Mouse (Mus musculus): ENCODE data around the gene Klf11. TPM values are rescaled to one million over a fixed set of nuclear protein-coding genes. Genes with fewer than 3 reads are reported as not detected.
"Not testable (repeated sequence)": the region's sequence is repeated elsewhere in the genome, so short reads cannot be mapped to it uniquely, and the experiment has no call there.

Gene Klf11
- polyA plus RNA-seq, 1 experiment from 2014 or later = 16.0 TPM

DNA sequence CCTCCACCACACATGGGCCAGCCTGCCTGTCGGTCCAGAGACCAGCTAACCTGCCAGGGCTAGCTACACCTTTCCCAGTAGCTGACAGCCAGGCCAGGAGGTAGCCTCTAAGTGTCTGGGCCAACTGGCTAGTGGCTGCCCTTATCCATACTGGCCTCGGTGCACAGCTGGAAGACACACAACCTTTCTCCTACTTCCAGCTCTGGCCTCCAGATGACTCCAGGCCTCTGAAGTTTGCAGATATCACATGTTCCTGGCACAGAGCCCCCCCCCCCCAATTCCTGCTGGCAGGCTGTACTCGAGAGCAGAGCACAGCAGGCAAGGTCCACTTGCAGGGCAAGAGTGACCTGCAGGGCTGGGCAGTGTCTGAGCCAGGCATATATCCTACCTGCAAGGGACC lies 23.9 kb upstream of the Klf11 start:
- Histone ChIP-seq H3K36me3 (ENCODE audit: control insufficient read depth, insufficient read depth, low read length) (no peaks in the 10 kb centered on the region), H3K4me2 (ENCODE audit: low read depth) (no peak overlapping the region), H3K4me1 (ENCODE audit: control insufficient read depth, insufficient read depth, low read length) (peaks cover 5% of the 10 kb centered on the region; the same call in 1 of the 2 replicates), H3K27me3 (ENCODE audit: control insufficient read depth, insufficient read depth, low read length) (no peaks in the 10 kb centered on the region), H3K27ac (ENCODE audit: low read depth, low read length) (no peak overlapping the region), H3K9ac (ENCODE audit: low read length) (no peak overlapping the region), H3K4me3 (ENCODE audit: low read depth, low read length) (no peak overlapping the region), H3K9me3 (ENCODE audit: control insufficient read depth, low read length) (no peaks in the 10 kb centered on the region)
- no peak for DNase-seq (ENCODE audit: low spot score)
- WGBS = 63% methylated on average over 3 of the region's 3 CpGs
- ATAC-seq (ENCODE audit: insufficient read depth, low FRiP score, low TSS enrichment) = no peak

DNA sequence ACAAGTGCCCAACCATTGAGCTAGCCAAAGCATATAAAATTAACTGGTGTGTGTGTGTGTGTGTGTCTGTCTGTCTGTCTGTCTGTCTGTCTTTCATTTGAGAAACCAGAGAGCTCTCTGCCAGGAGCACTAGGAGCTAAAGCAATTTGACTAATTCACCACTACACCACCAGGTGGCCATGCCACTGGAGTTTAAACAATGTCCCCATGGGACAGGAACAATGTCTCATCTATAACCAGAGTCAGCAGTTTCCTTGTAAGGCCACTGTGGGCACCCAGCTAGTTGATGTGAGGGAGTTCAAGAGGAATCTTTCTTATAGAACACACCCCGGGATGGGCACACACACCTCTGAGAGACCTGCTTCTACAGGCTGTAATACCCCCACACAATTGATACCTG lies 20.9 kb upstream of the Klf11 start:
- no peak overlapping the region for H3K27ac ChIP-seq (ENCODE audit: low read depth, low read length)
- 86% methylated on average over 1 of the region's 1 CpGs for WGBS
- ATAC-seq (ENCODE audit: insufficient read depth, low FRiP score, low TSS enrichment) = no peak
- no peak for DNase-seq (ENCODE audit: low spot score)
- H3K36me3 ChIP-seq (ENCODE audit: control insufficient read depth, insufficient read depth, low read length) = no peaks in the 10 kb centered on the region
- no peak overlapping the region for H3K4me3 ChIP-seq (ENCODE audit: low read depth, low read length)
- H3K4me1 ChIP-seq (ENCODE audit: control insufficient read depth, insufficient read depth, low read length) = no peaks in the 10 kb centered on the region; the same call in 1 of the 2 replicates
- no peak overlapping the region for H3K9ac ChIP-seq (ENCODE audit: low read length)
- H3K9me3 ChIP-seq (ENCODE audit: control insufficient read depth, low read length) = no peaks in the 10 kb centered on the region
- no peaks in the 10 kb centered on the region for H3K27me3 ChIP-seq (ENCODE audit: control insufficient read depth, insufficient read depth, low read length)
- H3K4me2 ChIP-seq (ENCODE audit: low read depth) = no peak overlapping the region

- no peaks in the 10 kb centered on the region for H3K36me3 ChIP-seq (ENCODE audit: control insufficient read depth, insufficient read depth, low read length)
- H3K4me1 ChIP-seq (ENCODE audit: control insufficient read depth, insufficient read depth, low read length) = no peaks in the 10 kb centered on the region
- ATAC-seq (ENCODE audit: insufficient read depth, low FRiP score, low TSS enrichment) = no peak
- H3K27ac ChIP-seq (ENCODE audit: low read depth, low read length) = no peak overlapping the region
- no peaks in the 10 kb centered on the region for H3K27me3 ChIP-seq (ENCODE audit: control insufficient read depth, insufficient read depth, low read length)
- no peak overlapping the region for H3K9ac ChIP-seq (ENCODE audit: low read length)
- WGBS = 61% methylated on average over 4 of the region's 4 CpGs
- no peak overlapping the region for H3K4me3 ChIP-seq (ENCODE audit: low read depth, low read length)
- no peak overlapping the region for H3K4me2 ChIP-seq (ENCODE audit: low read depth)
- no peaks in the 10 kb centered on the region for H3K9me3 ChIP-seq (ENCODE audit: control insufficient read depth, low read length)
- DNase-seq (ENCODE audit: low spot score) = no peak
Observed at GRCm38 (mm10) chr12:24632404-24632803, 18.7 kb upstream of the Klf11 start.

DNA sequence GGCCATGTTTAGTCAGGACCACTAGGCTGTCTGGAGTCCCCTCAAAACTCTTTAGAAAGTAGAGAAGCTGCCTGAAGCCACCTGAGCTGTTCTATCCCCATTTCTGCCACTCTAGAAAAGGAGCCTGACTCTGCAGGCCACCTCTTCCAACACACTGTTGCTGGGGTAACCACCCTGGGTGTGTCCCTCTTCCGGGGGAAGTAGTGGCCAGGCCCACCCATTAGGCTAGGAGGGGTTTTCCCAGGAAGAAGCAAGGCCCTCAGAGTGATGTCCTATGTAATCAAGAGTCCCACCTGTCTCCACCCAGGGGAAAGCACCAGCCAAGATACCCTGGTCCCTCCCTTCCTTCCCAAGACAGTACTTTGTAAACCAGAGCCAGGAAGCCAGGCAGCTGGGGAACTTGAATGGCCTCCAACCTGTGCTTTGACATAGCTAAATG lies 17.3 kb upstream of the Klf11 start:
- Histone ChIP-seq H3K4me3 (ENCODE audit: low read depth, low read length) (no peak overlapping the region), H3K9me3 (ENCODE audit: control insufficient read depth, low read length) (no peaks in the 10 kb centered on the region), H3K4me1 (ENCODE audit: control insufficient read depth, insufficient read depth, low read length) (no peaks in the 10 kb centered on the region), H3K27me3 (ENCODE audit: control insufficient read depth, insufficient read depth, low read length) (no peaks in the 10 kb centered on the region), H3K4me2 (ENCODE audit: low read depth) (no peak overlapping the region), H3K9ac (ENCODE audit: low read length) (no peak overlapping the region), H3K27ac (ENCODE audit: low read depth, low read length) (no peak overlapping the region), H3K36me3 (ENCODE audit: control insufficient read depth, insufficient read depth, low read length) (no peaks in the 10 kb centered on the region)
- DNase-seq (ENCODE audit: low spot score) = no peak
- ATAC-seq (ENCODE audit: insufficient read depth, low FRiP score, low TSS enrichment) = no peak
- WGBS = 67% methylated on average over 1 of the region's 1 CpGs

DNA sequence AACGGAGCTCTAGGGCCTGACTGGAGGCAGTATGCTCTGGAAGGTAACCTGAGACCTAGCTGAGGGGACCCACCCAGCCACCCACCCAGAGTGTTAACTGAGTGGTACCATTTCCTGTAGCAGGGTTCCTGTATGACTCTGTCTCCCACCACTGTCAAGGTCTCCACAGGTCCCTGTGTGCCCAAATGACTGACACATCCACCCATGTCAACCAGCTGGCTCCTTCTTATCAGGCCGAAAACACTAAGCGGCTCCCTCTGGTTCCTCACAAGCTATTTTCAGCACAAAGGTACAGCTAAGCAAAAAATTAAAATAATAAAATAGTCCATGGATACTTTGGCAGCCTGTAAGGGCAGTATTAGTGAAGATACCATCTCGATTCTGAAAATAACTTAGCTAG lies 16.9 kb upstream of the Klf11 start:
- Histone ChIP-seq H3K4me1 (ENCODE audit: control insufficient read depth, insufficient read depth, low read length) (no peaks in the 10 kb centered on the region), H3K27me3 (ENCODE audit: control insufficient read depth, insufficient read depth, low read length) (no peaks in the 10 kb centered on the region), H3K9ac (ENCODE audit: low read length) (no peak overlapping the region), H3K36me3 (ENCODE audit: control insufficient read depth, insufficient read depth, low read length) (no peaks in the 10 kb centered on the region), H3K4me2 (ENCODE audit: low read depth) (no peak overlapping the region), H3K27ac (ENCODE audit: low read depth, low read length) (no peak overlapping the region), H3K9me3 (ENCODE audit: control insufficient read depth, low read length) (no peaks in the 10 kb centered on the region), H3K4me3 (ENCODE audit: low read depth, low read length) (no peak overlapping the region)
- 85% methylated on average over 4 of the region's 4 CpGs for WGBS
- no peak for DNase-seq (ENCODE audit: low spot score)
- no peak for ATAC-seq (ENCODE audit: insufficient read depth, low FRiP score, low TSS enrichment)

- Histone ChIP-seq H3K4me1 (ENCODE audit: control insufficient read depth, insufficient read depth, low read length) (no peaks in the 10 kb centered on the region), H3K36me3 (ENCODE audit: control insufficient read depth, insufficient read depth, low read length) (no peaks in the 10 kb centered on the region), H3K27me3 (ENCODE audit: control insufficient read depth, insufficient read depth, low read length) (no peaks in the 10 kb centered on the region), H3K27ac (ENCODE audit: low read depth, low read length) (no peak overlapping the region), H3K9me3 (ENCODE audit: control insufficient read depth, low read length) (no peaks in the 10 kb centered on the region), H3K9ac (ENCODE audit: low read length) (no peak overlapping the region), H3K4me2 (ENCODE audit: low read depth) (no peak overlapping the region), H3K4me3 (ENCODE audit: low read depth, low read length) (no peak overlapping the region)
- ATAC-seq (ENCODE audit: insufficient read depth, low FRiP score, low TSS enrichment) (no peak), DNase-seq (ENCODE audit: low spot score) (no peak)
- WGBS = 92% methylated on average over 3 of the region's 3 CpGs
Observed at GRCm38 (mm10) chr12:24634648-24635047, 16.4 kb upstream of the Klf11 start.

DNA sequence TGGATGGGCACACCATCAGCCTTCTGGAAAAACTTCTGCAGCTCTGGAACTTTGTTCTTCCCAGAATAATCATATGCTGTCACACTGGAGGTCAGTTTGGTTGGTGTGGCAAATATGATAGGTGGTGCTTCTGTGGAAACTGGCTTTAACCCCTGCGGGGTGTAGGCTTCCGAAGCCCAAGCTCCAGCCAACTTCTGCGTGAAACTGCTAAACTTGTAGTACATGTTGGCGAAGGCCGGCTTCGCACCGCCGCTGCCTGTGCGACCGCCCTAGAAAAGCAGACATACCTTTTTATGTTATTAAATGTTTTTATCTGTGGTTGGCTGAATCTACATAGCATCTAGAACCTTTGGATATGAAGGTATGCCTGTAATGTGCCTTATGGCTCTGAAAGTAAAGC lies 12.3 kb upstream of the Klf11 start:
- DNase-seq (ENCODE audit: low spot score); ATAC-seq (ENCODE audit: insufficient read depth, low FRiP score, low TSS enrichment); H3K4me2 ChIP-seq (ENCODE audit: low read depth): not testable (repeated sequence)

DNA sequence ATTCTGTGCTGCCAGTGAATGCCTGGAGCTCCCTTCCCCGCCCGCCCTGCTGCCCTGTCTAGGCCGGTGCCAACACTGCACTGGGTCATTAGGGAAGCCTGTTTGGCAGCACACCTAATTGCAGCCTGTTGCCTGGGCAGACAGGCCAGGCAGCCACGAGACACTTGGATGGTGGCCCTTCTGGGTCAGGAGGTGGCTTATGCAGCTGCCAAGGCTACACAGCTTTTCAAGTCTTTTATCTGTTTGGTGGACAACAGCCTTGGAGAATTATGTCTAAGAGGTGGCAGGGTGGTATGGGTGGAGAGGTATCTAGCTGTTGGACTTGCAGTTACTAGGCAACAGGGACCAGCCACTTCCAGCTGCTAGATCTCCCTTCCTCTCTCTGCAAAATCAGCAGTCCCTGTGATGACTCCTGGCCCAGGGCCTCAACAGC lies 8.7 kb upstream of the Klf11 start:
- Histone ChIP-seq H3K9me3 (ENCODE audit: control insufficient read depth, low read length) (no peaks in the 10 kb centered on the region), H3K4me2 (ENCODE audit: low read depth) (no peak overlapping the region), H3K9ac (ENCODE audit: low read length) (no peak overlapping the region), H3K4me3 (ENCODE audit: low read depth, low read length) (no peak overlapping the region), H3K36me3 (ENCODE audit: control insufficient read depth, insufficient read depth, low read length) (no peaks in the 10 kb centered on the region), H3K4me1 (ENCODE audit: control insufficient read depth, insufficient read depth, low read length) (no peaks in the 10 kb centered on the region), H3K27ac (ENCODE audit: low read depth, low read length) (no peak overlapping the region), H3K27me3 (ENCODE audit: control insufficient read depth, insufficient read depth, low read length) (no peaks in the 10 kb centered on the region)
- 64% methylated on average over 4 of the region's 4 CpGs for WGBS
- DNase-seq (ENCODE audit: low spot score) (no peak), ATAC-seq (ENCODE audit: insufficient read depth, low FRiP score, low TSS enrichment) (no peak)

More for the DNA sequence above, 12.3 kb upstream of the Klf11 start:
- 96% methylated on average over 10 of the region's 10 CpGs for WGBS
- not testable (repeated sequence) for H3K27me3 ChIP-seq (ENCODE audit: control insufficient read depth, insufficient read depth, low read length); H3K4me3 ChIP-seq (ENCODE audit: low read depth, low read length); H3K4me1 ChIP-seq (ENCODE audit: control insufficient read depth, insufficient read depth, low read length); H3K9ac ChIP-seq (ENCODE audit: low read length); H3K36me3 ChIP-seq (ENCODE audit: control insufficient read depth, insufficient read depth, low read length); H3K27ac ChIP-seq (ENCODE audit: low read depth, low read length); H3K9me3 ChIP-seq (ENCODE audit: control insufficient read depth, low read length)

- Histone ChIP-seq H3K27ac (ENCODE audit: low read depth, low read length) (no peak overlapping the region), H3K4me2 (ENCODE audit: low read depth) (no peak overlapping the region), H3K9me3 (ENCODE audit: control insufficient read depth, low read length) (no peaks in the 10 kb centered on the region), H3K9ac (ENCODE audit: low read length) (no peak overlapping the region), H3K4me1 (ENCODE audit: control insufficient read depth, insufficient read depth, low read length) (no peaks in the 10 kb centered on the region), H3K36me3 (ENCODE audit: control insufficient read depth, insufficient read depth, low read length) (no peaks in the 10 kb centered on the region), H3K4me3 (ENCODE audit: low read depth, low read length) (no peak overlapping the region), H3K27me3 (ENCODE audit: control insufficient read depth, insufficient read depth, low read length) (no peaks in the 10 kb centered on the region)
- WGBS = 52% methylated on average over 1 of the region's 1 CpGs
- DNase-seq (ENCODE audit: low spot score) = no peak
- no peak for ATAC-seq (ENCODE audit: insufficient read depth, low FRiP score, low TSS enrichment)
Observed at GRCm38 (mm10) chr12:24644125-24644571, 6.9 kb upstream of the Klf11 start.

Data from neural tube, embryonic 11.5 days (tissue).